Mouse (Mus musculus): ENCODE data around the gene Wdtc1. TPM values are rescaled to one million over a fixed set of nuclear protein-coding genes. Genes with fewer than 3 reads are reported as not detected.

Wdtc1 gene
- 7.5 TPM for polyA plus RNA-seq (2017; shearing (Covaris generic))

GRCm38 (mm10) chr4:133353367-133354365 lies at the start of gene Wdtc1:
TSS of gene Wdtc1 (minus strand) at chr4:133353481.

GRCm38 (mm10) chr4:133369553-133370297 lies 16.4 kb upstream of the Wdtc1 start, which contains the start of gene Slc9a1:
TSS of gene Slc9a1 (plus strand) at chr4:133369706.

DNA sequence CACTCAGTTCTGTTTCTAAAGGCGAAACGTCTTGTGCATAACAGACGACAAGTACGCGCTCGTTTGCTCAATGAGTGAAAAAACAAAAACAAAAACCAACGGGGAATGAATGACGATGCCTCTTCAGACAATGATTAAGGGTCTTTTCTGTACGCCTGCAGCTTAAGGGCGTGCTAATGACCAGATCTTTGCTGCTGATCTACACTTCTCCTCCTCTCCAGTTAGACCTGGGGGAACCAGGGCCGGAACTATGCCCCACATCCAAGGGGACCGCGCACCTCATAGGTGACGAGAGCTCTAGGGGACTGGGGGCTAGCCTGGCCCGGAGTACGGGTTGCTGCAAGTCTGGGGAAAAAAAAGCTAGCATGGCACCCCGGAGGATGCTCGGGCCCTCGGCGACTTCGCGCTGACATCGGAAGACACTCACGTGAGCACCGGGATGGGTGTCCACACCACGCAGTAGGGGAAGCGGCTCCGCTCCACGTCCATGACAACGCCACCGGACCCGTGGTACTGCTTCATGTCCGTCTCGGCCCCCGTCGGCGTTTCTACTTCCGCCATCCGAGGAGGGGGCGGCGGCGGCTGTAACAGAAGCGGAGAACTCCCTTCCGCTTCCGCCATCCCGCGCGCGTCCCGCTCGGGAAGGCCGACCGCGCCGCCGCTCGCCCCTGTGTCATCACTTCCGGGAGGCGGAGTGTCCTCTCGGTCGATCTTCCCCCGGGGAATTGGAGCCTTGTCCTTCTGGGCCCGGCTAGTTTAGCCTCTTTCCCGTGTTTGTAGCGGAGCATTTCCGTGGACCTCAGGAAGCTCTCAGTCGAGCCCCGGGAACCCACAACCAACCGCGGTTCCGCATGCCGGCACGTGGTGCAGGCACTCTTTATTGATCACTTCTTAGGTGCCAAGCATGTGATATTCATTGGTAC lies 75.9 kb downstream of the Wdtc1 start, which contains the start of gene Tmem222:
Gene Tmem222 (minus strand): TSS at position 689 of the 923 bp plus-strand sequence.

GRCm38 (mm10) chr4:133262882-133263281 lies 90.4 kb downstream of the Wdtc1 start, which contains the start of gene Sytl1:
TSS of gene Sytl1 (minus strand) at chr4:133263113.

Other genes starting within 250 kb of the Wdtc1 start
- 120 TPM for gene Wasf2, start 223.0 kb downstream of the Wdtc1 start, polyA plus RNA-seq (2017; shearing (Covaris generic))
- gene Cd164l2, start 141.3 kb downstream of the Wdtc1 start, polyA plus RNA-seq (2017; shearing (Covaris generic)) = not detected
- gene Gpr3, start 140.9 kb downstream of the Wdtc1 start, polyA plus RNA-seq (2017; shearing (Covaris generic)) = not detected
- not detected for gene Map3k6, start 112.7 kb downstream of the Wdtc1 start, polyA plus RNA-seq (2017; shearing (Covaris generic))
- 18.9 TPM for gene Sytl1, start 90.4 kb downstream of the Wdtc1 start, polyA plus RNA-seq (2017; shearing (Covaris generic))
- 64.7 TPM for gene Tmem222, start 75.7 kb downstream of the Wdtc1 start, polyA plus RNA-seq (2017; shearing (Covaris generic))
- gene Slc9a1, start 16.2 kb upstream of the Wdtc1 start, polyA plus RNA-seq (2017; shearing (Covaris generic)) = 25.3 TPM
- gene Tent5b, start 126.7 kb upstream of the Wdtc1 start, polyA plus RNA-seq (2017; shearing (Covaris generic)) = not detected
- gene Trnp1, start 145.1 kb upstream of the Wdtc1 start, polyA plus RNA-seq (2017; shearing (Covaris generic)) = 0.21 TPM
- not detected for gene Kdf1, start 165.5 kb upstream of the Wdtc1 start, polyA plus RNA-seq (2017; shearing (Covaris generic))
- 134 TPM for gene Nudc, start 192.5 kb upstream of the Wdtc1 start, polyA plus RNA-seq (2017; shearing (Covaris generic))
- not detected for gene Nr0b2, start 199.9 kb upstream of the Wdtc1 start, polyA plus RNA-seq (2017; shearing (Covaris generic))
- 26.4 TPM for gene Gpatch3, start 221.3 kb upstream of the Wdtc1 start, polyA plus RNA-seq (2017; shearing (Covaris generic))
- 11.9 TPM for gene Gpn2, start 230.9 kb upstream of the Wdtc1 start, polyA plus RNA-seq (2017; shearing (Covaris generic))
- gene Sfn, start 248.7 kb upstream of the Wdtc1 start, polyA plus RNA-seq (2017; shearing (Covaris generic)) = 24.0 TPM